Mouse (Mus musculus) myocyte (in vitro differentiated cells): ENCODE measurements around the gene Tmed9.

Experiments used
- CEBPB ChIP-seq: IDR thresholded peaks from 2 replicates; pipeline ENCODE4 v1.6.1; 2011; ENCODE audit warnings: mild to moderate bottlenecking, moderate library complexity; ENCODE audit not compliant: poor library complexity, insufficient read depth, severe bottlenecking
- E2F4 ChIP-seq: IDR thresholded peaks from one replicate; pipeline ENCODE4 v1.6.1; 2011; ENCODE audit warnings: mild to moderate bottlenecking, control low read depth, moderate library complexity; ENCODE audit not compliant: insufficient read depth
- MAX ChIP-seq: IDR thresholded peaks from one replicate; pipeline ENCODE4 v1.6.1; 2011; ENCODE audit warnings: low read depth, mild to moderate bottlenecking, control low read depth
- MYOD1 ChIP-seq, 3 experiments: IDR thresholded peaks; one replicate each; pipeline ENCODE4 v1.6.1; 2011; ENCODE audit warnings: control low read depth in 2 of 3, low read depth in 2 of 3, mild to moderate bottlenecking in 2 of 3, moderate library complexity in 1 of 3; ENCODE audit not compliant: insufficient read length in 2 of 3, control insufficient read depth in 1 of 3
- MYOG ChIP-seq, 3 experiments: IDR thresholded peaks; one replicate each; pipeline ENCODE4 v1.6.1; 2011; ENCODE audit warnings: control low read depth in 2 of 3, low read depth in 2 of 3, mild to moderate bottlenecking in 2 of 3; ENCODE audit not compliant: insufficient read length in 2 of 3, control insufficient read depth in 1 of 3, insufficient read depth in 1 of 3
- POLR2A ChIP-seq: IDR thresholded peaks from one replicate; pipeline ENCODE4 v1.6.1; 2011; ENCODE audit warnings: low read depth, mild to moderate bottlenecking, control low read depth, moderate library complexity; ENCODE audit not compliant: insufficient read length
- POLR2AphosphoS2 ChIP-seq: IDR thresholded peaks from one replicate; pipeline ENCODE4 v1.6.1; 2011; ENCODE audit warnings: low read depth, control low read depth; ENCODE audit not compliant: insufficient read length
- SRF ChIP-seq: IDR thresholded peaks from one replicate; pipeline ENCODE4 v1.6.1; 2011; ENCODE audit warnings: low read depth; ENCODE audit not compliant: control insufficient read depth, insufficient read length
- TCF12 ChIP-seq: IDR thresholded peaks from one replicate; pipeline ENCODE4 v1.6.1; 2011; ENCODE audit warnings: mild to moderate bottlenecking, control low read depth; ENCODE audit not compliant: poor library complexity, insufficient read depth, severe bottlenecking
- TCF3 ChIP-seq: IDR thresholded peaks from one replicate; pipeline ENCODE4 v1.6.1; 2011; ENCODE audit warnings: low read depth, control low read depth; ENCODE audit not compliant: insufficient read length
- USF1 ChIP-seq: IDR thresholded peaks from one replicate; pipeline ENCODE4 v1.6.1; 2011; ENCODE audit warnings: low read depth, mild to moderate bottlenecking, control low read depth, moderate library complexity

DNA sequence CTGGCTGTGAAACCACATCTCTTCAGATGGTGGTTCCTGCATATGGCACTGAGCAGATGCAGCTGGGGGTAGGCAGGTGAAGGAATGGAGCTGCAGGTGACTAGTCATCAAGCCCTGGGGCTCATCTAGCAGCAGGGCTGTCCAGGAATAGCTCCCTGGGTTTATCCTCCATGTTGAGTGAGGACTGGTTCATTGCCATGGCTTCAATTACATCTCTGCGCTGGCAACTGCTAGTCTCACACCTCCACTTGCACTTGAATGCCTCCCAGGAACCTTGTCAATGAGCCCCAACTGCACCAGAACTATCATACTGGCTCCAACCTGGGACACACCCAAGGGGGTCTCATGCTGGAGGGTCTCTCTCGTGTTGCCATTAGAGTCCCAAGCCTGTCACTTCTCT lies 25.6 kb upstream of the Tmed9 start:
- TF ChIP-seq E2F4 (no peak), POLR2A (no peak), USF1 (no peak), TCF3 (no peak), SRF (no peak), TCF12 (no peak), MAX (no peak), CEBPB (no peak), POLR2AphosphoS2 (no peak), MYOD1 (IDR thresholded peaks at IDR 0.05; ENCODE audit: control insufficient read depth in 1 of 3, insufficient read length in 2 of 3, low read depth in 2 of 3) (no peak), MYOG (IDR thresholded peaks at IDR 0.05; ENCODE audit: control insufficient read depth in 1 of 3, insufficient read depth in 1 of 3, insufficient read length in 2 of 3, low read depth in 2 of 3) (no peak)
